Mouse (Mus musculus): ENCODE measurements around the gene Car10.

The Car10 gene

DNA sequence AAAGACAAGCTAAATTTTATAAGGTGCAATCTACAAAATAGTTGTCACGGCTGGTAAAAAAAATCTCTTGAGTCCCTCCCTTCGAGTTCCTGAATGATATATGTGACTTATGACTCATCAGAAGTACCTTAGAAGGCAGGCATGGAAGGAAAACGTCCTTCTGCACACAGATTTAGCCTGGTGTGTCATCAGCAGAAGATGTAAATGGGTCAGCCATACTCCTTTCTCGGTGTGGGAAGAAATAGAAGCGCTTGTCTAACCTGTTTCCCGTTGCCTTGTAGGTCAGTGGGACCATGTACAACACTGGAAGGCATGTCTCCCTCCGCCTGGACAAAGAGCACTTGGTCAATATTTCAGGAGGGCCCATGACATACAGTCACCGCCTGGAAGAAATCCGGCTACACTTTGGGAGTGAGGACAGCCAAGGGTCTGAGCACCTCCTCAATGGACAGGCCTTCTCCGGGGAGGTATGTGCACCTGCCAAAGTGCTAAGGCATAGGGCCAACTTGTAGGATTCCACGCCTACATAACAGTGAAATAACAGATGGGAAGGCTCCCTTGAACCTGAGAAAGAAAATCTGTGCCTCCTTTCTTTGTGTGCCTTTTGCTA lies 392.5 kb downstream of the Car10 start:
- DNase-seq (ENCODE audit: low read depth, low spot score) = no peak

DNA sequence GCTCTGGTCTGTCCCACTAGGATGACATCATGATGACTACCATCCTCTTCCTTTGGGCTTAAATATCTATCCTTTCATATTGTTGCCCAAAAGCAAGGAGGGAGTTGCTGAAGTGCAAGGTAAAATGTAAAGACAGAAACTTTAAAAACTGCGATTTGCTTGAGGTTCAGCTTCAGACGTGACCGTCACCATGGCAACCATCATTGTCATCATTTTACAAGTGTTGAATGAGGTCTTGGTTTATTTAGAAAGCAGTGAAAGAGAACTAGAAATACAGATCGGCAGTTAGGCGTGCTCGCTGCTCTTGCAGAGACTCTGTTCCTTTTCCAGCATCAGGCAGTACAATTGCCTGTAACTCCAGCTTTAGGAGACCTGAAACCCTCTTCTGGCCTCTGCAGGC lies 400.1 kb downstream of the Car10 start:
- DNase-seq (ENCODE audit: low read depth, low spot score) = peak; percentile 28

DNA sequence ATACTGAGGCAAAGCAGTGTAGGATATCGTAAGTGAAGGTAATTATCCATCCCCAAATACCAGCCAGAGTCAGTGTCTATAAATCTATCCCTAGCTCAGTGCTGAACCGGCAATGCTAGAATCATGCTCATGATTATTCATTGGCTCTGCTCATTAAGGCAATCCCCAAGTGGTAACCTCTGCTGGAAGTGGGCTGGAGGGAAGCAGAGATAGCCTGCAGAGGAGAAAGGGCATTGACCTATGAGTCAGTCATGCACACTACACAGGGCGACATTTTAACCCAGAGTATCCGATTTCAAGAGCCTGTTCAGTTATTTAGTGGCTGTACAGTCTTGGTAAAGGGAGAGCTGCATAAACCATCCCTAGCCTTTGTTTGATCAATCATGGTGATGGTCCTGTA lies 402.6 kb downstream of the Car10 start:
- no peak for DNase-seq (ENCODE audit: low read depth, low spot score)

DNA sequence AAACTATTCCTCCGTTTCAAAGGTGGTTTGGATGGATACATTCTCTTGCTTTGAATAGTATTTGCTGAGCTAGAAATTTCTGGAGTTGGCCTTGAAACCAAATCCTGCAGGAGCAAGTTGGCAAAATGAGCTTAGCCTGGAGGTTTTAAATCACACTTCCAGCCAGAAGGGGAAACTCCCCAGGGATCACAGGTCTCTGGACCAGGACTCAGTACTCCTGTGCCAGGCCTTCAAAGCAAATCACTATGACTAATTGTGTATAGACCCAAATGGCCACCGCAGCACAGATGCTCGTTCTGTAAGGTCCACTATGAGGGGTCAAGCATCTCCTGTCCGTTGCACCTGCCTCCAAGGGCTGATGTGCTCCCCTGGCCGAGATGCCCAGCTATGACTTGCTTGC lies 403.8 kb downstream of the Car10 start:
- no peak for DNase-seq (ENCODE audit: low read depth, low spot score)

DNA sequence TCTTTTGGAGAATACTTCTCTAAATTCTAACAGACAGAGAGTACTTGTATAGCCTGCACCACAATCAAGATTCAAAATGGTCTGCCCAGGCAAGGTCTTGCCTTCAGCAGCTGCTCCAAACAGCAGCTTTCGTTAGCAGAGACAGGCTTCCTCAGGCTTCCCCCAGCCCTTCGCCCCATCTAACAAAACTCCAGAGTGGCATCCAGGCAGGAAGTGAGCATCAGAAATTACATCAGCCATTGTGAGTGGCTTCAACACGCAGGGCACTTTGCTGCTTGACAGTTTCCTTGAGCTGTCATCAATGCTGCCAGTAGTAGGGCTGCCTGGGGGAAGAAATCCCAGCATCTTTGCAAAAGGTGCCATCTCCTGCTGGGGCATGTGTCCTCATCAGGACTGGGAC lies 405.0 kb downstream of the Car10 start:
- DNase-seq (ENCODE audit: low read depth, low spot score) = no peak

DNA sequence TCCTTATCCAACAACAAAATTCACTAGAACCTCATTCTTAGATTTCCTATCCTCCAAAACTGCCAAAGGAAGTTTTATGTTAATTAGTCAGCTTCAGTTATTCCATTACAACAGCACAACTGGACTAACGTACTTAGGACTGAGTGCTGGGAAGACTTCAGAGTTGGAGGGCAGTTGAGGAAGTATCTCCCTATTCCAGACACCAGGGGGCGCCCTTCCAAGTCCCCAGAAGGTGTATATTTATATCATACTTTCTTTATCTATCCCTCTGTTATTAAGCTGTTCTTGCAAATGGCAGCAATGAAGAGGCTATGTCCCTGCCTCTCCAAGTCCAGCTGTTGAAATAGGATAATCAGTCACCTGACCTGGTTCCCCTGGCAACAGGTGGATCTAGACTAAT lies 405.6 kb downstream of the Car10 start:
- DNase-seq (ENCODE audit: low read depth, low spot score) = no peak

DNA sequence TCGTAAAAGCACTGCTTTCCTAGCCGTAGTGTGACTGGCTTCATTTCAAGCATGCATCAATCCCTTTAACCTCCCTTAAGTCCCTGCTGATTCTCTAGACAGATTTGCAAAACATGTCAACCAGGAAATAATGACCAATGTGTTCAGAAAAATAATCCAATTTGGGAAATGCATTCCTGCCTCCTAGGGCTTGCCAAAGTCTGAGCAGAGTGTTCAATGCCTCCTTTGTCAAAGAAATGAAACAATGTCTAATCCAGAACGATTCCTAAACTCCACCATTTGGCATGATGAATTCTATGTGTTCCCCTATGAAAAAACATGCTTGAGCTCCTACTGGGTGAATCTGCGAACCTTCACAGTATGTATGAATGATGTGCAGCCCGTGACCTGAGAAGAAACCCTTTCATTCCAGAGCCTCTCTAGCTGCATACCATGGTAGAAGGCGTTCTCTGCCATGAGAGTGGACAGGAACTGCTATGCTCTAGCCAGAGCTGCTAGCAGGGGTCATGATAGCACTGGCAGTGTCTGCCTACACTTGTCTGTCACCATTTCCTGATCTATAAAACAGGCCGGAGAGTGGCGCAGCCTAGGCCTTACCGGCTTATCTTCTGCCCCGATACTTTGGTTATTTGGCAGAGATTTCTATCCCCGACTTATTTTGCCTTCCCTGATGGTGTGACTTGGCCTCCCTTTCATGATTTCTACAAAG lies 411.9 kb downstream of the Car10 start:
- DNase-seq (ENCODE audit: low read depth, low spot score) = no peak

DNA sequence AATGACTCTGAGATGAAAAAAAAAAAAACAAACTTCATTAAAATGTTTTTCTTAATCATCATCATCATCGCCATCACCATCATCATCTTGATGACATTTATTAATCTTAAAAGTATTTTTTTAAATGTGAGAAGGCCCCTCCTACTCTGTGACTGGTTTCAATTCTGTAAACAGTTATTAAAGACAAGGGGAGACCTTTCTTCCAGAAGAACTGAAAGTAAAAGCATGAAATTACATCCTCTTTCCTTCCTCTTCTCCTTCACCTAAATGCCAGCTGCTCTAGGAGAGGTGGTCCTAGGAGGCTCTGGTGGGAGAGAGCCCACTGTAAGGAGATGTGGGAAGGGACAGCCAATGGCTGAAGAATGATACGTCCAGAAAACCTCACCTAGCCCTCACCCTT lies 415.0 kb downstream of the Car10 start:
- no peak for DNase-seq (ENCODE audit: low read depth, low spot score)

DNA sequence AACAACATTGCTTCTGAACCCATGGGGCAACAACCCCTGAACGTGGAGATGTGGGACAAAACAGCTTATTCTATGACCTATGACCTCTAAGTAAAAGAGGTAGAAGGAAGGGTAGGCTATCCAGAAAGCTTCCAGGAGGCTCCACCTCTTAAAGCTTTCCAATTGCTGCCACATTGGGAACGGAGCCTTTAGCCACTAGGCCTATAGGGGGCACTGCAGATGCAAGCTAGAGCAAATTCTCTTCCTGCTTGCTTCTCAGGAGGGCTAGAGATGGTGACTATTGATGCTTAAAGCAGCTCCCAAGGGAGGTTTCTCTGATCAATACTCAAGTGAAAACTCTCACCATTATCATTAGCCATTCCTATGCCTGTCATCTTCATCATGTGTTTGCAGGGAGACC lies 416.6 kb downstream of the Car10 start:
- DNase-seq (ENCODE audit: low read depth, low spot score) = no peak

DNA sequence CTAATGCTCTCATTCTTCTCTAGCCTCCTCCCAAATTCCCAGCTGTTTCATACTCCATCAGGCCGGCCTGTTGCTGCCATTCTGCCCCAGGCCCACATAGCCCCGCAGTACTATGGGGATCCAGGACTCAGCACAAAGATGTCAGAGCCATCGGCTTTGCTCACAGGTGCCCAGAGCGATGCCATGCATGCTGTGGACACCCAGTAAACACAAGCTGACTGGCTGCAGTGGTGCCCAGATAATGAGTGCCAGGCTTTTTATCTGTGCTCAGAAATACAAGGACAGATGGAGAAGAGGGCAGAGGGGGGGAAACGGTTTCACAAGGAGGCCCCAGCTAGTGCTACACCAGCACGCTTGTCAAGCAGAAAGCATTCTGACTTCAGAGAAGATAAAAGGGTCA lies 417.7 kb downstream of the Car10 start:
- DNase-seq (ENCODE audit: low read depth, low spot score) = no peak

DNA sequence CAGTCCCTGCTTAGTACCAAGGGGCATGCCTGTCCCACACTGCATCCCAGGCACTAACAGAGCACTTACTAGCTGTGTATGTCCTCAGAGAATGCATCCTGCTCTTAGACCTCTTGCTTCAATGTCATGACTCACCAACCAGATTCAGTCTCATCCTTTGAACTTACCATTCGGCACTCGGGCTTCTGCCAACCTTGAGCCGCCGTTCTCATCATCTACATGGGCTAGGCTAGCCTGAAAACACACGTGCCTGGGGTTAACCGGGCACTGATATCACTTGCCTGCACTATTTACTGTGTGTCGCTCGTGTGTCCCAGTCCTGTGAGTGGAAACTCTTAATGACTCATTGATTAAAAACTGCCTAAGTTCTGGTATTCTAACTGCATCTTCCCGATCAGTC lies 418.4 kb downstream of the Car10 start:
- no peak for DNase-seq (ENCODE audit: low read depth, low spot score)

DNA sequence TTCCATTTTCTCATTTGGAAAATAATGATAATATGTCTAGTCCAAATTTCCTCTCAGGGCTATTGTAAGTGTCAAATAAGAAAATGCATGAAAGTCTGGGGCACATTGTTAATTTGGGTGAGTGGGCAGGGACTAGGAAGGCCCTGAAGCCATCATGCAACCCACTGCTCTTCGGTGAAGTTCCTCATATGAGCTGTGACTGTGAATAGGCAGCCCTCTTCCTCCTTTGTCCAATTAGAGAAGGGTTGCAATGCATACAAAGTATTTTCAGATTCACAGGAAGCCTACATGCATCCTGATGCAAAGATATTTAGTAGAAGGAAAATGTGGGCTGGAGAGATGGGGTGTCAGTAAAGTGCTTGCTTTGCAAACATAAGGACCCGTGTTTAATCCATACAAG lies 419.1 kb downstream of the Car10 start:
- DNase-seq (ENCODE audit: low read depth, low spot score) = no peak

DNA sequence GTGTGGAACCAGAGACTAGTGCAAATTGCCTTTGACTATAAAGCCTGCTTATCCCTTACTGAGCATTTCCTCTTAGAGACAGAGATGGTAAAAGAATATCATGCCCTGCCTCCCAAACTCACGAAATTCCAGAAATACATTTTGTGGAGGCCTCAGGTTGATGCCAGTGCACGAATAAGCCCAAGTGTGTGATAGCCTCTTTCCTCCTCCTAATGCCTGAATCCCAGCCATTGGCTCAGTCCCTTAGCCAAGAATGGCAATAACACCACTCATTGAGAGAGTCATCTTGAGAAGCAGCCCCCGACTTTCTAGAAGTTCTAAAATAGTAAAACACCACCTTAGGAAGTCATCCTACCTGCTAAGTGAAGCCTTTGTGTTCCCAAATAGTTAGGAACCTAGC lies 424.7 kb downstream of the Car10 start:
- DNase-seq (ENCODE audit: low read depth, low spot score) = no peak

DNA sequence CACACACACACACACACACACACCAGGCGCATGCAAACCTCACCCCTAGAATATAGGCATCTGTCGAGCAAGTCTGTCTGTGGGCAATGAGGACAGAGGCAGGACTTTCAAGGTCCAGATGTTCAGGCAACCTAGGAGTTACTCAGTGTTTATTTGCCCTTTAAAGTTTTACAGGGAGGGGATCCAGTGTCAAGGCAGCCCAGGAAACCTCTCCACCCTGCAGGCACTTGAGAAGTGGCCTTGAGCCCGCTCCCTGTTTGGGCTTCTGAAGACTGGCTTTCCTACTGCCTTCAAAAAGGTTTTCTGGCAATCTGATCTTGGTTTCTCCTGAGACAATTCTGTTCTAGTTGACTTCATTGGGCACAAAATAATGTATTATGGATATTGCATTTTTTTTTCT lies 428.1 kb downstream of the Car10 start:
- DNase-seq (ENCODE audit: low read depth, low spot score) = no peak

DNA sequence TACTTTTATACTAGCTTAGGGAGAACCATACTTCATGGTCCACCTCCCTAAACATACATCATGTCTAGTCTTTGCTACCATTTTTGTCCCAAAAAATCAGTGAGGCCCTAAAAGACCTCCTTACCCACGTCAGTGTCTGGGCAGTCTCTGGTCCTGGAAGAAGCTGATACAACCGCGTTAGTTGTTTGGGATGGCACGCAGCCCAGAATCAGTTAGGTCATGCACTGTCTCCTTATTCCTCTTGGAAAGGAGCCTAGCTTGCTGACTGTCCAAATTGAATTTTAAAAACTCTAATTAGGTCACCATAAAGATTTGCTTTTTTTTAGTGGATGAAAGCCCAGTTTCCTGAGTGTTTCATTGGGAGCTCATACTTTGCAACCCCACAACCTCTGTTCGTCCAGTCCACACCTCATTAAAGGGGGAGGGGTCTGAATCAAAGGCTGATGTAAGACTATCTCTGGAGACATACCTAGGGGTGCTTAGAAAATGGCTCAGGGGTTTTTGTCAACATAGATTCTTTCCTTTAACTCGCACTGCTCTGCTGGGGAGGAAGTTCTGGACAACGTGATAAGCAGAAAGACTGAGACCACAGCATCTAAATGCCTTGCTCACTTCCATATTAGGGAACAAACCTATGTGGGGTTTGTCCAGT lies 433.3 kb downstream of the Car10 start:
- DNase-seq (ENCODE audit: low read depth, low spot score) = no peak

DNA sequence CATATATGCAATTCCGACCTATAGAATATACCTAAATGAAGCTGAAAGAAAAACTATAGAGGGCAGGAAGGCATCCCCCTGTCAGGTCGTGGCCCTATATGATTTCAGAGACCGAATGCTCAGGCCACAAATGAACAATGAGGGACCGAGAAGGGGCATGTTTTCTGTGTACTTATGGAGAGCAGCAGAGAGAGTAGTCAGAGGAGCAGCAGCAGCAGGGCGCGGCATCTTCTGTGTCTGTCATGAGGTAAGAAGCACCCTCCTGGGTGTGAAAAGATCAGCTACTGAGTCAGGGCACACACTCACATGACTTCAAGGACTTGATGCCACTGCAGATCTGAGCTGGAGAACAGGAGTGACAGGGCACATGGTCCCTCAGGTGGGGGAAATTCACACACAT lies 438.4 kb downstream of the Car10 start:
- DNase-seq (ENCODE audit: low read depth, low spot score) = no peak

DNA sequence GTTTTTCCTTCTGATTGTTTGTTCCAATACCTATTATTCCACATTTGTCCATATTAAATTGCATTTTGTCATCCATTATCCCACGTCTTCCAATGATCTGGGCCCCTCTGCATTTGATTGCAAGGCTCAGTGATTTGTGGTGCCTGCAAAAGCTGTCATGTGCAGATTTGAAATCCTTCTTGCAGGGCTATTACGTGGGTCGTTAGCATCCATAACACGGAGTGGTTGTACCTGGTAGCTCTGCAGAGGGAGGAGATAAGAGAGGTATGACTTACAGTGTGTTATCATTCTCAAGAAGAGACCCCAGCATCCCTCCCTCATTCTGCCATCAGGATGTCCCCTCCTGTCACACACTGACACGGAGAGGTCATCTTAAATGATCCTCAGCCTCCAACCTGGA lies 451.1 kb downstream of the Car10 start:
- DNase-seq (ENCODE audit: low read depth, low spot score) = no peak

DNA sequence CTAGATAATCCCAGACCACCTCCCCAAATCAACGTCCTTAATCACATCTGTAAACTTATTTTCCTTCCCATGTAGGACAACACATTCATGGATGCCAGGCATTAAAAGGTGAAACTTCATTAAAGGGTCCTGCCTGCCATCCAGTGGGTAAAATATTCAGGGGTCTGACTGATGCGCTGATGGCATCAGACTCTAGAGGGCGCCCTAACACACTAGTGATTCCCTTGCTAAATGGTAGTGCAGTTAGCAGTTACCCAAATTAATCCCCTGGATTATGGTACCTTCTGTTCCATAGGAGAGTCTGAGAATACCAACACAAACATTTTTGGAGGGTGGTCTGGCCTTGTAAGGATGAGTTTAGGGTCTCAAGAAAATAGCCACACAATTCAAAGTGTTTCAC lies 453.1 kb downstream of the Car10 start:
- DNase-seq (ENCODE audit: low read depth, low spot score) = no peak

DNA sequence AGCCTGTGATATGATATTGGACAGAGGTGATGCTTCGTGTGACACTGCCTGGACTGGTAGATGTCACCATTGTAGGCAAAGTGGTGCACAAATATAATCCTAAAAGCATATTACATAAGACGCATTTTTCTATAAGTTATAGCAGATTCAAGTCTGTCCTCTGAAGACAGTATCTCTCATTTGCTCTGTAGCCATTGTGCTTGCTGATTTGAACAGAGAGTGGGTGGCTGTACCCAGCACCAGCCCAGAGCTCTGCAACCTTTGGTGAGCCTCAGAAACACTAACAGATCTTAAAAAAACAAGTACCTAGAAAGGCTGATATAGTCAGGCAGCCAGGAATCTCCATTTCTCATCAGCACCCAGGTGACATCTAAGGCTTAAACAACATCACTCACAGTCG lies 461.3 kb downstream of the Car10 start:
- DNase-seq (ENCODE audit: low read depth, low spot score) = no peak

DNA sequence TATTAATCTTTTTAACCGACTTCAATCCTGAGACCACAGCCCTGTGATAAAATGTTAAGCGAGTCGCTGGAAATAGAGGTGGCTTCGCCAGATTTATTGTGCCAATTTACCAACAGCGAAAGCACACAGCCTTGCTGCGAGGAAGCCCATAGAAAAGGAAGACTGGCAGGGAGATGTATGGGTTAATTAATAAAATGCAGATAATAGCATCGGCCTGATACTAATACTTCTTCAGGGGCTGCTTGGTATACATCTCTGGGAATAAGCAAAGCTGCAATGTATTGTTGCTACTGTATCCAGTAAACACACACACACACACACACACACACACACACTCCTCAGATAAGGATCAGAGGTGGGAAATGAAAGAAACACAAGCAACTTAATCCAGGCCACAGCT lies 462.7 kb downstream of the Car10 start:
- no peak for DNase-seq (ENCODE audit: low read depth, low spot score)

DNA sequence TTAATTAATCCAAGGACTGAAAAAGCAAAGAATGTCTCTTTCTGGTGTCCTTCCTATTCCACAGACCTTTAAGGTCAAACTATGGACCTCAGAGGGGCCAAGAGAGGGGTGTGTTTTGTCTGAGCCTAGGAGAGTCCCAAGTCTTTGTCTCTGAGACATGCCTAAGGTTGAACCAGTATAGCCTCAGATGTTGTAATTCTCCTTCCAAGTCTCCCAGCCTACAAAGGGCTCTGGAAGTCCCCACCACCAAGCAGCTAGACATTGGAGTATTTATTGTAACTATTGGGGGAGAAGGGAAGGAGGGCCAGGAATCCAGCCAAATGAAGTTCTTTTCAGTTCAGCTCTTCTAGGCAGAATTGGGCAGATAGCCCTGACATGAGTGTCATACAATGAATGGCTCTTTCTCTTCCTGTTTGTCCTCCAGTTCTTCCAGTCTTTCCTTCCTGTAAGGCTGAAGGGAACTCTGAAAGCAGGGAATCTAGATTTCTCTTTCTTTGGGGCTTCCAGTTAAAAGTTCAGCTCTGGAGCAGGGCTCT lies 464.6 kb downstream of the Car10 start:
- DNase-seq (ENCODE audit: low read depth, low spot score) = no peak

DNA sequence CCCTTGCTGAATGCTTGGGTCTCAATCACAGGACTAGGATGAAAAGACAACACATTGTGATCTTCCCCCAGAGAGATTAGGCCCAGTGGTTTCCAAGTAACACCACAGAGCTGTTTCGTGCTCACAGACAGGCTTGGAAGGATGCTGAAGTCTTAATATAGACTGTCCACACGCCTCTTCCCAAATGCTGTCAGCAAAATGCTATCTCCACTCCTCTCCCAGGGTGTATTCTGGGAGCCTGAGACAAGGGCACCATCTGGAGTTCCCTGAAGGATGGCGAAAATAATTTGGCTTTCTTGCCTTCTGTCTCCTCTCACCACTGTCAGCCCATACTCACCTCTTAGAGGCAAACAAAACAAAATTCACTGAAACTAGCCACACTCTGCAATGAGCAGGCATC lies 467.9 kb downstream of the Car10 start:
- no peak for DNase-seq (ENCODE audit: low read depth, low spot score)
